Mouse (Mus musculus) activated CD4-positive, CD25-positive, alpha-beta regulatory T cell, adult 4 months (primary cell): Measurements from ENCODE around the gene Hic1. TPM values are rescaled to one million over a fixed set of nuclear protein-coding genes. Genes with fewer than 3 reads are reported as not detected.
A peak's percentile ranks its signal among the peaks of the same experiment; 100 is the strongest.

Experiments
- ATAC-seq: one replicate; pipeline ENCODE4 v1.8.0; 2017
- polyA plus RNA-seq, 2 experiments: library from polyadenylated mRNA; unstranded; fragments of 100-300 nt; shearing (Covaris generic); gene quantifications; one replicate each; pipeline ENCODE4 v1.2.1; 2017

Hic1 gene
- under 1 TPM in 1 of 2 experiments, not detected in 1; 0.38 TPM for polyA plus RNA-seq

- no peak for ATAC-seq
These were observed at the start of gene Hic1 for GRCm38 (mm10) chr11:75169405-75170080. Gene Hic1, minus strand, starts transcription at chr11:75169519.

- ATAC-seq: no peak
These were observed 45.0 kb upstream of the Hic1 start for GRCm38 (mm10) chr11:75214081-75214950.

GRCm38 (mm10) chr11:75213372-75214080 lies 44.2 kb upstream of the Hic1 start:
- no peak for ATAC-seq

- no peak for ATAC-seq
These were observed 43.6 kb upstream of the Hic1 start for GRCm38 (mm10) chr11:75212876-75213275.

GRCm38 (mm10) chr11:75212031-75212667 lies 42.8 kb upstream of the Hic1 start:
- ATAC-seq: no peak

- ATAC-seq: no peak
These were observed 41.4 kb upstream of the Hic1 start for GRCm38 (mm10) chr11:75210755-75211154.

- ATAC-seq: no peak
These were observed 40.8 kb upstream of the Hic1 start for GRCm38 (mm10) chr11:75210093-75210492.

GRCm38 (mm10) chr11:75209363-75209762 lies 40.0 kb upstream of the Hic1 start:
- ATAC-seq: no peak

- no peak for ATAC-seq
These were observed 37.0 kb upstream of the Hic1 start for GRCm38 (mm10) chr11:75206347-75206746.

GRCm38 (mm10) chr11:75204472-75204871 lies 35.2 kb upstream of the Hic1 start:
- no peak for ATAC-seq

GRCm38 (mm10) chr11:75203926-75204325 lies 34.6 kb upstream of the Hic1 start:
- no peak for ATAC-seq

GRCm38 (mm10) chr11:75201721-75202120 lies 32.4 kb upstream of the Hic1 start:
- ATAC-seq: no peak

- no peak for ATAC-seq
These were observed 31.6 kb upstream of the Hic1 start for GRCm38 (mm10) chr11:75200935-75201334.

GRCm38 (mm10) chr11:75199951-75200350 lies 30.6 kb upstream of the Hic1 start:
- ATAC-seq: no peak

- ATAC-seq: no peak
These were observed 29.5 kb upstream of the Hic1 start for GRCm38 (mm10) chr11:75198792-75199191.

GRCm38 (mm10) chr11:75197956-75198355 lies 28.6 kb upstream of the Hic1 start:
- no peak for ATAC-seq

GRCm38 (mm10) chr11:75196131-75196530 lies 26.8 kb upstream of the Hic1 start:
- no peak for ATAC-seq

- peak; percentile 40 for ATAC-seq
These were observed 25.6 kb upstream of the Hic1 start for GRCm38 (mm10) chr11:75194850-75195461.

- no peak for ATAC-seq
These were observed 25.0 kb upstream of the Hic1 start for GRCm38 (mm10) chr11:75194121-75194849.

- peak; percentile 38 for ATAC-seq
These were observed 24.1 kb upstream of the Hic1 start, which contains the start of gene Rtn4rl1 for GRCm38 (mm10) chr11:75193256-75194071. Gene Rtn4rl1, plus strand, starts transcription at chr11:75193783.
